Mouse (Mus musculus): Measurements from ENCODE around the gene Pmpca. TPM values are rescaled to one million over a fixed set of nuclear protein-coding genes. Genes with fewer than 3 reads are reported as not detected.

The Pmpca gene
- 96.0 and 98.9 TPM in 2 replicates for polyA plus RNA-seq (2015; fragmentation: Nextera tagmentation; extraction: Ambion mirVana)

DNA sequence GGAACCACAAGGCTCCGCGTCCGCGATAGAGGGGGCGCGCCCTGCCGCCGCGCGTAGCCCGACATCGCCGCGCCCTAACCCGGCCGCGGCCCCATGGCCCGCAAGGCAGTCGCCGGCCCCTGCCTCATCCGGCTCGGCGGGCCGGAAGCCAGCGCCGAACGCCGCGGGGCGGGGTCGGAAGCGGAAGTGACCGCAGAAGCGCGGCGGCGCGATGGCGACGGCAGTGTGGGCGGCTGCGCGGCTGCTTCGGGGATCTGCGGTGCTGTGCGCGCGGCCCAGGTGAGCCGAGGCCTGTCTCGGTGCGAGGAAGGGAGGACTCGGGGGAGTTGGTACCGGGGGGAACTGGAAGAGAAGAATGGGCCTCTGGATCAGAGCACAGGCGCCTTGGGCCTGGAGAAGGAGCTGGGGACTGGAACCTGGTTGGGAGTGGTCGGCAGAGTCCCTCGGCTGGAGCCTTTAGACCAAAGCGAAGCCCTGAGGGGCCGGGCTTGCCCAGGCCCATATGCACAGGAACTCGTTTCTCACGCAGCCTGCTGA lies at the start of gene Pmpca, which contains the start of gene Entr1:
Gene Pmpca, plus strand, starts transcription at position 186 of the 537 bp plus-strand sequence.
Gene Entr1, minus strand, starts transcription at position 163 of the 537 bp plus-strand sequence.
- peaks cover 22% of the 10 kb centered on the region for H3K4me1 ChIP-seq (ENCODE audit: control insufficient read depth, insufficient read depth, low read depth, low read length)
- H3K27me3 ChIP-seq (replicated peaks; ENCODE audit: control insufficient read depth, insufficient read depth, low read length), result no peaks in the 10 kb centered on the region
- H3K4me3 ChIP-seq (ENCODE audit: low read length), result peak within 1 kb of the TSS; percentile 95
- H3K9ac ChIP-seq (ENCODE audit: low read depth, low read length), result peak within 1 kb of the TSS; percentile 96
- H3K27ac ChIP-seq (ENCODE audit: low read depth, low read length), result peak within 1 kb of the TSS; percentile 81
- H3K4me2 ChIP-seq (ENCODE audit: low read length), result peak within 1 kb of the TSS; percentile 97
- under 1% methylated on average over 60 of the region's 60 CpGs for WGBS
- ATAC-seq, result peak; percentile 94
- H3K36me3 ChIP-seq (ENCODE audit: control insufficient read depth, insufficient read depth, low read length), result peaks cover 63% of the 10 kb centered on the region
- no peaks in the 10 kb centered on the region for H3K9me3 ChIP-seq (ENCODE audit: control insufficient read depth, low read length)

DNA sequence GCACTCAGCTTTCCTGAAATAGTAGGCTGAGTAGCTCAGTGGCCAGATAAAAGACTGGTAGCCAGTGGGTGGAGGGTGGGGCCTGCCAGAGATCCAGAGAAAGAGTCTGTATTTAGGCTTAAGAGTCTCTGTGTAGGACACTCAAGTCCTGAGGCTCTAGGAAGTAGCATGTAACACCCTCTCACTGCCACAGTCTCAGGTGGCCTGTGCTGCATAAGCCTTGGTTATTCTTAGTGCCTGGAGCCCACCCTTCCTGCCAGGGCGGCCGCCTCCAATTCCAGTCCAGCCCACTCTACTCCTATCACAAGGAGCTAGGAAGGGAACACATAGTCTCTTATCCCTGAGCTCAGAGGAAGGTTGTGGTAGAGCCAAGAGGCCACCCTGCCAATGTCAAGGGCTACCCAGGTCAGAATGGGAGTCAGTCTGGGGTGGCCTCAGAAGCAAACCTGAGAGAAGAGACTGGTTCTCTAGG lies 47.6 kb upstream of the Pmpca start:
- Histone ChIP-seq H3K9ac (ENCODE audit: low read depth, low read length) (no peak overlapping the region), H3K36me3 (ENCODE audit: control insufficient read depth, insufficient read depth, low read length) (peaks cover 50% of the 10 kb centered on the region), H3K9me3 (ENCODE audit: control insufficient read depth, low read length) (no peaks in the 10 kb centered on the region), H3K27me3 (replicated peaks; ENCODE audit: control insufficient read depth, insufficient read depth, low read length) (no peaks in the 10 kb centered on the region), H3K4me1 (ENCODE audit: control insufficient read depth, insufficient read depth, low read depth, low read length) (peaks cover 6% of the 10 kb centered on the region), H3K4me2 (ENCODE audit: low read length) (no peak overlapping the region), H3K4me3 (ENCODE audit: low read length) (no peak overlapping the region), H3K27ac (ENCODE audit: low read depth, low read length) (peak overlapping the region; percentile 42; the same call in 1 of the 2 replicates)
- 88% methylated on average over 2 of the region's 2 CpGs for WGBS
- ATAC-seq, result no peak

DNA sequence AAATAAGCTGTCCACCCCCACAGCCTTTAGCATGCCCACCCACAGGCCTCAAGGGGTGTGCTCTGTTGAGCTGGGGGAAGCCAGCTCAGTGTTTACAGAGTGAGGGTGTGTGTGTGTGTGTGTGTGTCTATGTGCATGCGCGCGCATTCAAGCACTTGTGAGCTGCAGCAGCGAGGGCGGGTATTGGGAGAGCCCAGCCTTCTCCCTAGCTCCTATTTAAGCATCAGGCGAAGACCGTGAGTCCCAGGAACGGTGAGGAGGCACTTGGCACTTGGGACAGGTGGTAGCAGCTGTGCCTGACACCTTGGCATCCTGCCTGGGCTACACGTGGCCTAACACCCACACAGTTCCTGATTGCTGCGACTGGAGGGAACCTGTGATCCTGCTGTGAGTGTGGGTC lies 47.1 kb upstream of the Pmpca start:
- Histone ChIP-seq H3K4me1 (ENCODE audit: control insufficient read depth, insufficient read depth, low read depth, low read length) (peaks cover 6% of the 10 kb centered on the region), H3K4me2 (ENCODE audit: low read length) (no peak overlapping the region), H3K4me3 (ENCODE audit: low read length) (no peak overlapping the region), H3K36me3 (ENCODE audit: control insufficient read depth, insufficient read depth, low read length) (peaks cover 55% of the 10 kb centered on the region), H3K9ac (ENCODE audit: low read depth, low read length) (no peak overlapping the region), H3K9me3 (ENCODE audit: control insufficient read depth, low read length) (no peaks in the 10 kb centered on the region), H3K27ac (ENCODE audit: low read depth, low read length) (no peak overlapping the region; the same call in 1 of the 2 replicates), H3K27me3 (replicated peaks; ENCODE audit: control insufficient read depth, insufficient read depth, low read length) (no peaks in the 10 kb centered on the region)
- WGBS, result 71% methylated on average over 10 of the region's 10 CpGs
- 0 out of 2 replicates have a peak, but pooled peaks have one; percentile 9 for ATAC-seq

DNA sequence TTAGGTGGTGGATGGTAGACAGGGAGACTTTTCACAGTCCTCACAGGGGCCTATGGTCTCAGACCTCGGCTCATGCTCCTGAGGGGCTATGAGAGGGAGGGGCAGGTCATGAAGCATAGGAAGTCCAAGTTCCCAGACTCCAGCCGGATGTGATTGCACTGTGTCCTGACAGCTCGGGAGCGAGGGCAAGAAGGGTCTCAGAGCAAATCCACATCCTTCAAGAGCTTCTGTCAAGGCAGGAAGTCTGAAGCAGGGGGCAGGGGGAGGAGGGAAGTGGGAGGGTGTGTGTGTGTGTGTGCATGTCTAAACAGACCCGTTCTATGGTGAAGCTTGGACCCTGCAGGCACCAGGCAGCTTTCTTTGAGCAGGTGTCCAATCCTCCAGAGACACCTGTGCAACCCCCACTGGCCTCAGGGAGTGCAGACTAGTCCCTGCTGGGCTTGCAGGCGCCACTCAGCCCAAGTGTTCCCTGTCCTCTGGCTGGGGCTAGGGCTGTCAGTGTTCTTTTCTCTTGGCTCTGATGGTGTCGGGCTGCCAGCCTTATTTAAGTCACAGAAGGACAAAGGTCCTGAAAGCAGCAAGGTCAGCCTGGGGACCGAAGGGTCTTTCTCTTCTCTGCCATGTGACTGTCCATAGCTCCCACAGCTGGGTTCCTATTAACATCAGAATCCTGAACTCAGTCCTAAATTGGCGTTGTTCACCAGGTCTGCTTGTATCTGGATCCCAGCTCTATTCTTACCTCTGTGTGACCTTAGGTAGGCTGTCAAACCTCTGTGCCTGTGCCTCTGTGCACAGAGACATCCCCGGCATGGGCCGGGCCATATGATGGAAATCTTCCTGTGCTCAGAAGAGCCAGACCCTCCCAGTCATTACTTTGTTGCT lies 46.3 kb upstream of the Pmpca start:
- no peak overlapping the region; the same call in 1 of the 2 replicates for H3K9ac ChIP-seq (ENCODE audit: low read depth, low read length)
- H3K9me3 ChIP-seq (ENCODE audit: control insufficient read depth, low read length), result no peaks in the 10 kb centered on the region
- no peak overlapping the region for H3K27ac ChIP-seq (ENCODE audit: low read depth, low read length)
- H3K27me3 ChIP-seq (replicated peaks; ENCODE audit: control insufficient read depth, insufficient read depth, low read length), result no peaks in the 10 kb centered on the region
- WGBS, result 68% methylated on average over 11 of the region's 11 CpGs
- peaks cover 57% of the 10 kb centered on the region for H3K36me3 ChIP-seq (ENCODE audit: control insufficient read depth, insufficient read depth, low read length)
- H3K4me3 ChIP-seq (ENCODE audit: low read length), result no peak overlapping the region
- no peak overlapping the region for H3K4me2 ChIP-seq (ENCODE audit: low read length)
- peaks cover 6% of the 10 kb centered on the region for H3K4me1 ChIP-seq (ENCODE audit: control insufficient read depth, insufficient read depth, low read depth, low read length)
- no peak for ATAC-seq

DNA sequence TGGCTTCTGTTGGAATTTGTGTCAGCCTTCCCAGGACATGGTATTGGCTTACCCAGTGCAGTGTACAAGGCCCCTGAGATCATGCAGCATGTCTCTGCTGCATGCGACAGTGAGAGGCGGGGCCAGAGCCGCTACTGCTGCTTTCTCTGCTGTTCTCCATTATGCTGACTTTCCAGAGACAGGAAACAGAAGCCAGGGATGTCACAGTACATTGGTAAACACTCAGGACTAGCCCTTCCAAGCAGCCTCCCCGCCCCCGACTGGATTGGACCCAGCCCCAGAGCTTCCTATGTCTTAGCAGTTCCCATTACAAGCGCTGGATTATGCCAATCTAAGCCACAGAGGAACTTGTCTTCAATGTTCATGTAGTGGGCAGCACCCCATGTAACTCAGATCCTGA lies 40.9 kb upstream of the Pmpca start:
- no peaks in the 10 kb centered on the region for H3K9me3 ChIP-seq (ENCODE audit: control insufficient read depth, low read length)
- H3K4me1 ChIP-seq (ENCODE audit: control insufficient read depth, insufficient read depth, low read depth, low read length), result peaks cover 15% of the 10 kb centered on the region
- no peak overlapping the region for H3K9ac ChIP-seq (ENCODE audit: low read depth, low read length)
- ATAC-seq, result no peak
- H3K36me3 ChIP-seq (ENCODE audit: control insufficient read depth, insufficient read depth, low read length), result peaks cover 48% of the 10 kb centered on the region
- WGBS, result 74% methylated on average over 6 of the region's 6 CpGs
- H3K4me3 ChIP-seq (ENCODE audit: low read length), result no peak overlapping the region
- no peak overlapping the region for H3K27ac ChIP-seq (ENCODE audit: low read depth, low read length)
- no peak overlapping the region for H3K4me2 ChIP-seq (ENCODE audit: low read length)
- no peaks in the 10 kb centered on the region for H3K27me3 ChIP-seq (replicated peaks; ENCODE audit: control insufficient read depth, insufficient read depth, low read length)

DNA sequence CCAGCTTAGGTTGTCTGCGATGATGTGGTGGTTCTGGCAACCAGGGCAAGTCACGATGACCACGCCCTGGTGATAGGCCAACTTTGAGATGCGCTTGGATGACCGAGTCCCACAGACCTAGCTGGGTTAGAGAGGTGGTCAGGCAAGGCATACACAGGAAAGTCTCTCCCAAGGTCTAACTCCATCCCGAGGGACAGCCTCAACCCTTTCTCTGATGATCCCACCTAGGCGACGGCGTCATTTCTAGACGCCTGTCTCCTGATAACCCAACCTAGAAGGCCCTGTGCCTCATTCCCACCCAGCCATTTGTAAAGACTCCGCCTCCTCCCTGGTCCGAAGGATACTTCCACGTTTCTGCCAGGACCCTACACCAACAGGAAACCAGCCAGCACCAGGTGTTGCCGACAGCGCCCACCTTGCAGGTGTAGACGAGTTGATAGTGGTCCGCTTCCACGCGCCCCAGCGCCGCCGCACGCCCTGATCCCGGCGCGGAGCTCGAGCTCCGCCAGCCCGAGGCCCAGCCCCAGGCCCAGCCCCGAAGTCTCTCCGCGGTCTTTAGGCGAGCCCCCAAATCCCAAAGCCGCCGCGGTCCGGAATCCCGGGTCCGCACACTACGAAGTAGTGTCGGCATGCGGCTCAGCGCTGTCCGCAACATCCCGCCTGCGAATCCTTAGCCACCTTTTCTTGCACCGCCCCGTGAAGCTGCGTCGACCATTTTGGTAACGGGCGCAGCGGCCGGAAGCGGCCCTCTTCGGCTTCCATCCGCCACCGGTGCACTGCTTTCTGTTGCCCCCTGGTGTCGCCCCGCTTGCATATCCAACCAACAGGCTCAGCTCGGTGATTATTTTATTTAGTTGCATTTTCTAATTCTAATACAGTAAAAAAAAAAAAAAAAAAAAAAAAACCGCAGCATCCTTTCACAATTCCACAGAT lies 37.5 kb upstream of the Pmpca start, which contains the start of gene Dnlz:
Gene Dnlz, minus strand, starts transcription at position 753 of the 933 bp plus-strand sequence.
- Histone ChIP-seq H3K4me3 (ENCODE audit: low read length) (peak within 1 kb of the TSS; percentile 88), H3K4me1 (ENCODE audit: control insufficient read depth, insufficient read depth, low read depth, low read length) (peaks cover 19% of the 10 kb centered on the region), H3K9me3 (ENCODE audit: control insufficient read depth, low read length) (no peaks in the 10 kb centered on the region), H3K4me2 (ENCODE audit: low read length) (peak within 1 kb of the TSS; percentile 96), H3K27ac (ENCODE audit: low read depth, low read length) (peak within 1 kb of the TSS; percentile 89), H3K9ac (ENCODE audit: low read depth, low read length) (peak within 1 kb of the TSS; percentile 92), H3K27me3 (replicated peaks; ENCODE audit: control insufficient read depth, insufficient read depth, low read length) (no peaks in the 10 kb centered on the region), H3K36me3 (ENCODE audit: control insufficient read depth, insufficient read depth, low read length) (peaks cover 19% of the 10 kb centered on the region)
- ATAC-seq, result peak; percentile 85
- WGBS, result 2% methylated on average over 61 of the region's 62 CpGs

DNA sequence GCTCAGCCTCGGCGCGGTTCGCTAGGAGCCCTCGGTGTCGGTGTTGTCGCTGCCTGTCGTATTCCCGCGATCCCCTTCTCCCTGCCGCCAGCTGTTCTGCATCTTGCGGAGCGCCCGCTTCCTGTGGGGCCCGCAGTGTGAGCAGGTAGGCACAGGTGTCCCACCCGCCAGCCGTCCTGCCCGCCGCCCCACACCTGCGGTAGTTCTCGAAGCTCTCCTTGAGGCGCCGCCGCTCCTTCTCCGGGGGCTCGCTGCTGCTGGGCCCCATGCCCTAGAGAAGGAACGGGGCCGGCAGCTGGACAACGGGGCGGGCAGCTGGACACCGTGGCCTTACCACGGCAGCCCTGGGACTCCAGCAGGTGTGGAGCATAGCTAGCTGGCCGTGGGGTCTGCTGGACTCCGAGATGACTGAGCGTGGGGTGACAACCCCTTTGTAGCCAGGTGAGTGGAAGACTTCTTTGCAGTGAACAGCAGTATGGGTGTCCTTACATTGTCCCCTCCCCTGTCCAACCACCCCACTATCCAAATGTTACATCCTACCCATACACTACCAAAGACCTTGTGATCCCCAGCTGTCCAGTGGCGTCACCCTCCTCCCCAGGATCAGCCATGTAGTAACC lies 36.7 kb upstream of the Pmpca start:
- 2% methylated on average over 36 of the region's 36 CpGs for WGBS
- Histone ChIP-seq H3K36me3 (ENCODE audit: control insufficient read depth, insufficient read depth, low read length) (peaks cover 13% of the 10 kb centered on the region), H3K27ac (ENCODE audit: low read depth, low read length) (peak overlapping the region; percentile 89), H3K4me1 (ENCODE audit: control insufficient read depth, insufficient read depth, low read depth, low read length) (peaks cover 19% of the 10 kb centered on the region), H3K9me3 (ENCODE audit: control insufficient read depth, low read length) (no peaks in the 10 kb centered on the region), H3K9ac (ENCODE audit: low read depth, low read length) (peak overlapping the region; percentile 87), H3K4me3 (ENCODE audit: low read length) (peak overlapping the region; percentile 88), H3K4me2 (ENCODE audit: low read length) (peak overlapping the region; percentile 96), H3K27me3 (replicated peaks; ENCODE audit: control insufficient read depth, insufficient read depth, low read length) (no peaks in the 10 kb centered on the region)
- ATAC-seq, result peak; percentile 40
